Mouse (Mus musculus) gastrocnemius, postnatal 4 days (tissue): ENCODE data around the gene Lpp. TPM values are rescaled to one million over a fixed set of nuclear protein-coding genes. Genes with fewer than 3 reads are reported as not detected.

Experiments
- DNase-seq, 2 experiments: peaks; one replicate each; pipeline ENCODE4 v3.0.0; 2021 to 2022; ENCODE audit warnings: low spot score in 2 of 2, mixed read lengths in 2 of 2
- total RNA-seq, 2 experiments: library from RNA; stranded (reverse); gene quantifications; 2 replicates each; pipeline ENCODE4 v1.2.3; 2021

Lpp gene
- total RNA-seq, 2 experiments from 2014 or later = 46.7 to 52.2 TPM

- no peak for DNase-seq
Observed at GRCm38 (mm10) chr16:24434026-24434425, 40.7 kb downstream of the Lpp start.

DNA sequence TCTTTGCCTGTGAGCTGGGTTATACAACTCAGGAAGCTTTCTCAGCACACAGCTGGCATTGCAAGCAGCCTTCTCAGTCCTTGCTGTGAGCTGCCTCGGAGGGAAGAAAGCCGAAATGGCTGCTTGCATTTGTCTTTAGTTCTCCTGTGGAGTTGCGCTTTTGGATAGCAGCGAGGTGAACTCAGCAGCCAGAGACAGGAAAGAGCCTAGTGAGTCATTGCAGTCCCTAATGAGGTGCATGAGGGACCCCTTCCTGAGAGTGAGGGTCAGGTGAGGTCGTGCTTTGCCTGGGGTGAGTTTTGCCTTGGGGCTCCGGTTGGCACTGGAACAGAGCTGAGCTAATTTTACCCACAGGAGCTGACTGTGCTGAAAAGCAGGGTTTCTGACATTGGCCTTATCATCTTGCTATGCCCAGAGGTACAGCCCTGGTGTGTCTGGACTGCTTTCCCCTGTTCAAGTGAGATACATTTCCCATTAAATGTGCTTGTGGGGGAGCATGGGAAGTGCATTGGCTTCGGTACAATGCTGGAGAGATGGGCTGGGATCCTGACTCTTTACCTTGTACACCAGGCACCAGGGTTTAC lies 41.3 kb downstream of the Lpp start:
- DNase-seq = no peak

DNA sequence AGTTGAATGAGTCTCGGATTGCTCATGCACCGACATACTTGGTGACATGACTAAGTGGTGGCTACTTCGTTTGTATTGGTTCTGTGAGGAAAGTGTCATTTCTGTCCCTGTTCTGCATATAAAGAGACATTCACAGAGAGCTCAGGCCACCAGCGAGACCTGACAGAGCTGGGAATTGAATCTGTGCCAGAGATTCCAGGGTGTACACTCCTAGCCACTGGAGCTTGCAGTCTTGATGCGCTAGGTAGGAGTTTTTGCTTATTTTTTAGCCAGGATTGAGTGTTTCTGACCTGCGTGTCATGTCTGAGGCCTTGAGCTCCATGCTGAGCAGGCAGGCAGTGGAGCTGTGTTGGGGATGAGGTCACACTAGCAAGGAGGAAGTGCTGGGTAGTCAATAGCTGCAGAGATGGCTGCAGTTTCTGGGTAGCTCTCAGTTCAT lies 41.8 kb downstream of the Lpp start:
- no peak for DNase-seq

DNA sequence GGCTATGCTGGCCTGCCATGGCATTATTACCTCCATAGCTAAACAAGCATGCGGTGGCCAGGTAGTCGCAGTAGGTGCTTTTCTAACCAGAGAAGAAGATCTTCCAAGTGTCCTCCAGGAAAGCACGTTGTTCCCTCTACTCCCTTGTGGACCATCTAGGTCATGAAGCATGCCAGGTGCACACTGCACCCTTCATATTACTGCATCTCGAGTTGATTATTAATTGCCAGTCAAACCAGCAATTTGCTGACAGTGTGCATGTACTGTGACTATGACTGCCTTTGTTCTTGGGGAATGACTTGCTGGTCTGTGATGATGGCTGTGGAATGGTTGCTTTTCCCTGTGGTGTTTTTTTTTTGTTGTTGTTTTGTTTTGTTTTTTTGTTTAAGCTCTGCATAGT lies 45.1 kb downstream of the Lpp start:
- no peak for DNase-seq

DNA sequence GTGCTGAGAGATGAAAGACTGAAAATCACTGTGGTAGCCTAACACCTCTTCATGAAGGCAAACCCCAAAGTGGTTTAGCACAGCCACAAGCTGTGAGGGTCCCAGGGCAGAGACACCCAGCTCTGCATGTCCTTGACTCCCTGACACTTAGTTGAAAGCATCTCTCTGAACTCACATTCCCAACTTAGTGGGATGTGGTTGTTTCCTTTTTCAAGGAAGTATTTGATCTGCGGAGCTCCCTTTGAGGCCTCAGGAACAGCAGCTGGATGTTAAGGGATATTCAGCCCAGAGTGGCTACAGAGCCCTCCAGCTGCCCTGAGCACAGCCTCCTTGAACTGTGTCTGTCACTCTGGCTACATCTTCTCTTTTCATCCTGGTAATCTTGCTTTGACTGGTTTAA lies 48.0 kb downstream of the Lpp start:
- no peak for DNase-seq

- DNase-seq = no peak
Observed at GRCm38 (mm10) chr16:24442500-24443122, 49.3 kb downstream of the Lpp start.

DNA sequence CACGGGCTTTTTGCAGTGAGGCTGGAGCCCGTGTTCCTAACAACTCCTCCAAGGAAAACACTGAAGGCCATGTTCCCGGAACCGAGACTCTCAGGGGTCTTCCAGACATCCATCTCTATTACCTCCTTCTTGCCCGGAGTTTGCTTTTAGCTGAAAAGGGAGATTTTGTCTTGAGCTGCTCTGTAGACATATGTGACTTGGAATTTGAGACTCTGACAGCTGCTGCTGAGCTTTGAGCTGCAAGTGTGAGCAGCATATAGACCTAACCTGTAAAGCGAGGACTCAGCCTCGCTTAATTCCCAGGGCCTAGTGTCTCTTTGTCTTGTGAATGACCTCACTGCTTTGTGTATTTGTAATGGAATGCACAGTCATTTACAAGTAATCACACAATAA lies 49.8 kb downstream of the Lpp start:
- no peak for DNase-seq

DNA sequence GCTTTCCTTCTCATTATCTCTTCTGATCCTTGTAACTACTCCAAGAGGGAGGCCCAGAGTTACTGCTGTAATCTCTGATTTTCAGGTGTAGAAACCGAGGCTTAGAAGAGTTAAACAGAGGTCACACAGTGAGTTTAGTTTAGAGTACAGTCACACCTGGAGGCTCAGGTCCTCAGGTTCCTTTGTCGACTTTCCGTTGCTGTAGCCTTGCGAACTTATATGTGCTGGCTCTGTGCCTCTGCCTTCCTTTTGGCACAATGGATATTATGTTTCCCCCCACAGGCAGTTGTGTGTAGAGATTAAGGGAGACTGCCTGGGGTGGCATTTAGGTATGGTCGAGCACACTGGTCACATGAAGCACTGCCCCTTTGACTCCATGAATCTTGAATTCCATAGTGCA lies 50.2 kb downstream of the Lpp start:
- DNase-seq = no peak

DNA sequence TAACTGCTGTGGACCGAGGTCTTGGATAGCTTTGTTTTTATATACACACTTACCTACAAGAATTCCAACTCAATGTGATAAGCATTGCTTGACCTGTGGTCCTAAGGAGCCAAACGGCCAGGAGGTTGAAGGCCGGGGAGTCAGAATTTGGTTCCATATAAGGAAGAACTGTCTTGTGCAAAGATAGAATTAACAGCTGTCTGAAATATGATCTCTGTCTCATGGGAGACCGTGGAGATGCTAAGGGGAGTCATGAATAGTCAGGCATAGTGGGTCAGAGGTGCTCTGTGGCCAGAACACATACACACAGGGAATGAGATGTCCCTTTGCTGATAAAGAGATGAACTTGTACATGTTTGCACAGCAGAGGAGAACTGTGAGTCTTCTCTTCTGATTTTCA lies 51.5 kb downstream of the Lpp start:
- no peak for DNase-seq

GRCm38 (mm10) chr16:24445473-24445872 lies 52.2 kb downstream of the Lpp start:
- DNase-seq = no peak

GRCm38 (mm10) chr16:24446449-24446848 lies 53.1 kb downstream of the Lpp start:
- no peak for DNase-seq

GRCm38 (mm10) chr16:24447666-24448492 lies 54.6 kb downstream of the Lpp start:
- no peak for DNase-seq

- DNase-seq = no peak
Observed at GRCm38 (mm10) chr16:24448493-24448845, 55.2 kb downstream of the Lpp start.

GRCm38 (mm10) chr16:24449806-24450205 lies 56.5 kb downstream of the Lpp start:
- DNase-seq = no peak

GRCm38 (mm10) chr16:24450256-24450655 lies 56.9 kb downstream of the Lpp start:
- no peak for DNase-seq

DNA sequence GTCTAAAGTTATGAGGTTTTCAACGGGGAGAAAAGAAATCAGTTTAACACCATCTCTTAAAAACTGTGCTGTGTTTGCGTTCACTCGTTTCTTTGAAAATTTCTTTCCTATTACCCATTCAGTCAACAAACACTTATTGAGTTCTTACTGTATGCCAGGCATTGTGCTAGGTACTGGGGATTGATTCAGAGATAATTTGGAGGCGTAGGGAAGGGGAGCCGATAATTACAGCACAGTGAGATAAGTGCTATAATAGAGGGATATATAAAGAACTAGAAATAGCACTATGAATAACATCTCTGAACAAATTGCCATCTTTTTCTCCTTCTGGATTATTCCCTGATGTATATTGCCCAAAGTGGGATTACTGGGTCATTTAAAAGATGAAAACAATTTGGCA lies 57.8 kb downstream of the Lpp start:
- no peak for DNase-seq

DNA sequence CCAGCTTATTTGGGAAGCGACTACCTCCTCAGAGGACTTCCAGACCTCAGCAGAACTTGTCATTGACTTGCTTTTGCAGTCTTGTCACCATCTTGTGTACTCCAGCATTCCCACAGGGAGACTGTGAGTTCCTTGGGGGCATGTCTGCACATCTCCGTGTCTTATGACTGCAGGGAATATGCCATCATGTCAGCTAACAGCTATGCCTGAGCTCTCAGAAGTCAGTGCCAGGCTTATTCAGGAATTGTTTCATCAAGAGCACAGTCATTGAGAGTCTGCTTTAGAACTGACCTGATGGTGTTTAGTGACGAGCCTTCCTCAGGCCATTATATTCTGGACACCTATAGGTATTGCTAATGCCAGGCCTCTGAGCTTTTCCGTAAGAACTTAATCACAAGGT lies 60.2 kb downstream of the Lpp start:
- DNase-seq = no peak

- DNase-seq = no peak
Observed at GRCm38 (mm10) chr16:24454493-24454892, 61.2 kb downstream of the Lpp start.

- DNase-seq = no peak
Observed at GRCm38 (mm10) chr16:24455361-24455855, 62.1 kb downstream of the Lpp start.

- DNase-seq = no peak
Observed at GRCm38 (mm10) chr16:24463842-24464241, 70.5 kb downstream of the Lpp start.

- no peak for DNase-seq
Observed at GRCm38 (mm10) chr16:24464436-24464835, 71.1 kb downstream of the Lpp start.

DNA sequence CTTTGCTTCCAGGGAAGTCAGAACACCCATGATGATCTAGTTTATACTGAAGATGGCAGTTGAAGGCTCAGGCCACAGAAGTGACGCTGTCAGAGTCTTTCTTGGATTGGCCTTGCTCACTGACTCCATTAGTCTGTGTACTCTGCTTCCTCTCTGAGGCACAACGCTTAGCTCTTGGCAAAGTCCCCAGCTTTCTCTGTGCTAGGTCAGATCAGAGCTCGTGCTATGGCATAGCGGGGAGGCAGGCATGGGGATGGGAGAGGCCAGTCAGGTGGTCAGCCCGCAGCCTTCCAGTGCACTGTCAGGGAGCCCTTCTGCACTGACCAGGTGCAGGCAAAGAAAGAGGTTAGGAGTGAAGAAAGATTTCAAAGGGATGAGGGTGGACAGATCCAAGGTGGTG lies 72.3 kb downstream of the Lpp start:
- DNase-seq = no peak
